Mouse (Mus musculus) heart, postnatal 0 days (tissue): Measurements from ENCODE around the gene Adamtsl1.

Experiments used
- CTCF ChIP-seq: IDR thresholded peaks from 2 replicates; pipeline ENCODE4 v1.5.1; 2016; ENCODE audit warnings: antibody characterized with exemption, control low read depth, low read depth
- EP300 ChIP-seq: IDR thresholded peaks from 2 replicates; pipeline ENCODE4 v1.6.1; 2016; ENCODE audit warnings: antibody characterized with exemption, low read depth

GRCm38 (mm10) chr4:85844381-85844780 is 330.4 kb downstream of the Adamtsl1 start:
- TF ChIP-seq CTCF (no peak), EP300 (no peak)
